ENCODE assay signal across 8 mouse cellular contexts in the genomic region with DNA sequence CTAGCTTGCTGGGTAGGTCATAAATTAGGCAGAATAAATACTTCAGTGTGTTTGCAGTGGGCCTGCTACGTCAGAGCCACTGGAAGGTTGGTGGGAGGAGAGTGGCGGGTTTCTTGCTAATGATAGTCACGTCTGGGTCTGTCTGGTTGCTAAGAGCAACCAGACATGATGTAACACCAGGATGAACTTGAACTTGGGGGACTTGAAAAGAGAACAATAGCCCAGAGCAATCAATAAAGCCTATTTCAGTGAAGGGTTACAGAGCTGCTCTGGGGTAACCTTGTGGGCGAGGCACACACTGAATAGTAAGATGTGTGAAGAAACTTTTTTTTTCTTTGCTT.
DNase-seq lines count a peak whose midpoint lies in the region; ATAC-seq lines count a peak whose summit lies in the region.

No protein-coding gene starts in this region.

- peak overlapping the region; percentile 17; the same call in 1 of the 2 replicates for H3K4me2 ChIP-seq in forebrain, embryonic 15.5 days (replicated peaks)
- peak overlapping the region; percentile 58 for H3K4me2 ChIP-seq in limb, embryonic 13.5 days (replicated peaks)
- H3K4me2 ChIP-seq in neural tube, embryonic 15.5 days, result peak overlapping the region; percentile 22; the same call in 1 of the 2 replicates

- ATAC-seq in forebrain, embryonic 15.5 days (replicated peaks), result peak; percentile 92
- ATAC-seq in limb, embryonic 13.5 days (ENCODE audit: low FRiP score, low read depth), result peak; percentile 62
- peak; percentile 89 for ATAC-seq in neural tube, embryonic 15.5 days (ENCODE audit: low FRiP score)

- H3K4me1 ChIP-seq in forebrain, embryonic 15.5 days, result peaks cover 69% of the 10 kb centered on the region
- peaks cover 60% of the 10 kb centered on the region for H3K4me1 ChIP-seq in limb, embryonic 13.5 days
- H3K4me1 ChIP-seq in neural tube, embryonic 15.5 days, result peaks cover 47% of the 10 kb centered on the region

- H3K27ac ChIP-seq in forebrain, embryonic 15.5 days (replicated peaks), result peak overlapping the region; percentile 85
- H3K27ac ChIP-seq in limb, embryonic 13.5 days, result peak overlapping the region; percentile 89
- H3K27ac ChIP-seq in neural tube, embryonic 15.5 days (replicated peaks), result peak overlapping the region; percentile 77

- peak; percentile 31 for DNase-seq in adrenal gland, postnatal 14 days
- no peak for DNase-seq in adrenal gland, adult 2 months
- peak; percentile 42 for DNase-seq in ES-CJ7 (ENCODE audit: low read depth, low spot score)
- no peak for DNase-seq in spleen, adult 12 weeks (ENCODE audit: low spot score)
- DNase-seq in gastrocnemius, postnatal 10 days, result no peak

- WGBS in forebrain, embryonic 15.5 days, result 4% methylated on average over 4 of the region's 4 CpGs
- 10% methylated on average over 4 of the region's 4 CpGs for WGBS in limb, embryonic 13.5 days
- 5% methylated on average over 4 of the region's 4 CpGs for WGBS in neural tube, embryonic 15.5 days

- no peak overlapping the region for H3K4me3 ChIP-seq in forebrain, embryonic 15.5 days
- no peak overlapping the region for H3K4me3 ChIP-seq in limb, embryonic 13.5 days
- H3K4me3 ChIP-seq in neural tube, embryonic 15.5 days (replicated peaks), result no peak overlapping the region

- no peaks in the 10 kb centered on the region for H3K36me3 ChIP-seq in forebrain, embryonic 15.5 days
- H3K36me3 ChIP-seq in limb, embryonic 13.5 days, result peaks cover 8% of the 10 kb centered on the region; the same call in 1 of the 2 replicates
- no peaks in the 10 kb centered on the region for H3K36me3 ChIP-seq in neural tube, embryonic 15.5 days

- no peaks in the 10 kb centered on the region for H3K27me3 ChIP-seq in forebrain, embryonic 15.5 days
- H3K27me3 ChIP-seq in limb, embryonic 13.5 days, result no peaks in the 10 kb centered on the region
- no peaks in the 10 kb centered on the region; the same call in 1 of the 2 replicates for H3K27me3 ChIP-seq in neural tube, embryonic 15.5 days (replicated peaks)

- H3K9ac ChIP-seq in forebrain, embryonic 15.5 days (replicated peaks), result no peak overlapping the region
- no peak overlapping the region for H3K9ac ChIP-seq in limb, embryonic 13.5 days
- no peak overlapping the region for H3K9ac ChIP-seq in neural tube, embryonic 15.5 days (replicated peaks)

- H3K9me3 ChIP-seq in forebrain, embryonic 15.5 days, result no peaks in the 10 kb centered on the region
- H3K9me3 ChIP-seq in limb, embryonic 13.5 days, result no peaks in the 10 kb centered on the region
- no peaks in the 10 kb centered on the region for H3K9me3 ChIP-seq in neural tube, embryonic 15.5 days (replicated peaks)

Comparison
In these comparisons a context has a peak if more than half of its experiments do, and no peak if none do; other contexts are left out.
1. DNase-seq: peak in adrenal gland, postnatal 14 days (single experiment) and ES-CJ7 (single experiment); none in adrenal gland, adult 2 months (single experiment), spleen, adult 12 weeks (single experiment) and gastrocnemius, postnatal 10 days (single experiment).
2. Peak in every context shown above with its lines, with median percentiles within 50 percentile points of each other: ATAC-seq, H3K27ac ChIP-seq and H3K4me2 ChIP-seq.